ENCODE assay signal across 12 mouse cellular contexts in genomic region chr5:67395211-67395851, GRCm38 (mm10). TPM values are rescaled to one million over a fixed set of nuclear protein-coding genes. Genes with fewer than 3 reads are reported as not detected.
DNase-seq lines count a peak whose midpoint lies in the region; ATAC-seq and TF ChIP-seq lines count a peak whose summit lies in the region.
"Had no signal": no experiment of that assay in that cellular context is flagged by ENCODE, and none has a peak within 500 bp of the region (broad histone marks: within the 10 kb centered on the region; RNA-seq: fewer than 3 reads in every experiment).

No protein-coding gene starts in this region.

- peak overlapping the region; percentile 44; the same call in 1 of the 2 replicates for H3K27ac ChIP-seq in liver, postnatal 0 days (ENCODE audit: low read depth)
- H3K27ac ChIP-seq in hindbrain, embryonic 11.5 days (ENCODE audit: low read depth, low read length), result no peak overlapping the region
- H3K27ac ChIP-seq: embryonic facial prominence, embryonic 12.5 days; hindbrain, embryonic 13.5 days had no signal

- 0 out of 2 replicates have a peak overlapping the region, but pooled peaks have one; percentile 19 for H3K4me2 ChIP-seq in liver, postnatal 0 days (ENCODE audit: low read depth, low read length)
- H3K4me2 ChIP-seq in hindbrain, embryonic 11.5 days (replicated peaks; ENCODE audit: low read depth, low read length), result no peak overlapping the region
- H3K4me2 ChIP-seq: embryonic facial prominence, embryonic 12.5 days; hindbrain, embryonic 13.5 days had no signal

- H3K4me3 ChIP-seq in liver, postnatal 0 days (ENCODE audit: low read depth, low read length), result no peak overlapping the region
- no peak overlapping the region for H3K4me3 ChIP-seq in hindbrain, embryonic 11.5 days (ENCODE audit: low read depth, low read length)
- H3K4me3 ChIP-seq: embryonic facial prominence, embryonic 12.5 days; hindbrain, embryonic 13.5 days had no signal

- TF ChIP-seq CTCF in liver, postnatal 0 days (IDR thresholded peaks at IDR 0.05; ENCODE audit: low read depth), result no peak

- TF ChIP-seq EP300 in liver, postnatal 0 days (IDR thresholded peaks at IDR 0.05; ENCODE audit: low read depth), result no peak

- H3K27me3 ChIP-seq in liver, postnatal 0 days (ENCODE audit: insufficient read depth, low read length), result no peaks in the 10 kb centered on the region
- H3K27me3 ChIP-seq in hindbrain, embryonic 11.5 days (ENCODE audit: control insufficient read depth, insufficient read depth, low read length), result no peaks in the 10 kb centered on the region
- H3K27me3 ChIP-seq: embryonic facial prominence, embryonic 12.5 days; hindbrain, embryonic 13.5 days had no signal

- ATAC-seq in CD4-positive, CD25-positive, alpha-beta regulatory T cell, adult 4 months, result no peak
- ATAC-seq in liver, postnatal 0 days, result peak; percentile 62
- ATAC-seq in megakaryocyte, adult 5-6 weeks (ENCODE audit: poor library complexity, severe bottlenecking), result peak; percentile 49
- ATAC-seq in hindbrain, embryonic 11.5 days (ENCODE audit: low FRiP score), result no peak

- H3K9ac ChIP-seq in liver, postnatal 0 days (replicated peaks), result no peak overlapping the region
- H3K9ac ChIP-seq in hindbrain, embryonic 11.5 days (ENCODE audit: low read depth, low read length), result no peak overlapping the region
- H3K9ac ChIP-seq: embryonic facial prominence, embryonic 12.5 days; hindbrain, embryonic 13.5 days had no signal

- no peaks in the 10 kb centered on the region for H3K9me3 ChIP-seq in liver, postnatal 0 days (ENCODE audit: low read length)
- H3K9me3 ChIP-seq in hindbrain, embryonic 11.5 days (ENCODE audit: control insufficient read depth, low read length), result no peaks in the 10 kb centered on the region
- H3K9me3 ChIP-seq: embryonic facial prominence, embryonic 12.5 days; hindbrain, embryonic 13.5 days had no signal

- no peaks in the 10 kb centered on the region for H3K36me3 ChIP-seq in liver, postnatal 0 days (replicated peaks; ENCODE audit: insufficient read depth, low read length)
- no peaks in the 10 kb centered on the region for H3K36me3 ChIP-seq in hindbrain, embryonic 11.5 days (ENCODE audit: control insufficient read depth, insufficient read depth, low read length)
- H3K36me3 ChIP-seq: embryonic facial prominence, embryonic 12.5 days had no signal

- H3K4me1 ChIP-seq in liver, postnatal 0 days (ENCODE audit: insufficient read depth), result no peaks in the 10 kb centered on the region
- 0 out of 2 replicates have a peak, but pooled peaks cover 2% of the 10 kb centered on the region for H3K4me1 ChIP-seq in hindbrain, embryonic 11.5 days (replicated peaks; ENCODE audit: control insufficient read depth, insufficient read depth, low read length)
- H3K4me1 ChIP-seq: embryonic facial prominence, embryonic 12.5 days; hindbrain, embryonic 13.5 days had no signal

- 30% methylated on average over 11 of the region's 11 CpGs for WGBS in liver, postnatal 0 days (ENCODE audit: insufficient replicate concordance)
- 94% methylated on average over 11 of the region's 11 CpGs for WGBS in hindbrain, embryonic 11.5 days

- peak; percentile 17 for DNase-seq in CD4-positive, CD25-positive, alpha-beta regulatory T cell, adult 2 months (ENCODE audit: low read depth, low spot score)
- no peak for DNase-seq in liver, postnatal 0 days
- DNase-seq in liver, result no peak
- peak; percentile 31 for DNase-seq in thymus, postnatal 14 days
- DNase-seq in ovary, adult 18-20 months (ENCODE audit: low spot score), result no peak
- DNase-seq in hindbrain, embryonic 11.5 days (ENCODE audit: low spot score), result no peak
- DNase-seq: cerebellum, postnatal 14 days; kidney, adult 9 months had no signal

RNA-seq across cellular contexts. Expression of gene Bend4, which starts 32.8 kb away (rescaled TPM):
- polyA plus RNA-seq in CD4-positive, CD25-positive, alpha-beta regulatory T cell, adult 4 months (2017; shearing (Covaris generic)), result under 1 TPM; 0.10 to 0.15 TPM
- polyA plus RNA-seq in liver, postnatal 0 days (2015; fragmentation: Nextera tagmentation; extraction: Ambion mirVana), result 0.18 and 0.25 TPM in 2 replicates
- total RNA-seq in megakaryocyte, adult 5-6 weeks (2015), result 1.1 and 1.8 TPM in 2 replicates
- total RNA-seq in megakaryocyte, adult 5-6 weeks (2017), result 1.7 and 1.8 TPM in 2 replicates
- polyA plus RNA-seq in hindbrain, embryonic 11.5 days (2014; fragmentation: Nextera tagmentation; extraction: Ambion mirVana), result 11.0 and 13.5 TPM in 2 replicates

Comparison
In these comparisons a context has a peak if more than half of its experiments do, and no peak if none do; other contexts are left out.
1. DNase-seq: peak in CD4-positive, CD25-positive, alpha-beta regulatory T cell, adult 2 months (single experiment) and thymus, postnatal 14 days (single experiment); none in liver, postnatal 0 days (single experiment), liver (single experiment), ovary, adult 18-20 months (single experiment) and hindbrain, embryonic 11.5 days (single experiment).
2. ATAC-seq: peak in liver, postnatal 0 days (single experiment) and megakaryocyte, adult 5-6 weeks (single experiment); none in CD4-positive, CD25-positive, alpha-beta regulatory T cell, adult 4 months (single experiment) and hindbrain, embryonic 11.5 days (single experiment).